Mouse (Mus musculus): ENCODE results near the gene Zfp672. TPM values are rescaled to one million over a fixed set of nuclear protein-coding genes. Genes with fewer than 3 reads are reported as not detected.

The Zfp672 gene
- total and polyA plus RNA-seq, 3 experiments: 31.2 to 38.8 (median 34.9) TPM

- Histone ChIP-seq H3K9ac (ENCODE audit: insufficient read depth, low read depth) (peak overlapping the region; percentile 98), H3K4me2 (ENCODE audit: insufficient read depth, low read depth, poor library complexity, severe bottlenecking) (peak overlapping the region; percentile 95), H3K9me3 (replicated peaks; ENCODE audit: low read length) (peaks cover 4% of the 10 kb centered on the region), H3K27me3 (replicated peaks) (no peaks in the 10 kb centered on the region), H3K4me3 (replicated peaks in 1 of 3; ENCODE audit: low read depth in 2 of 3, low read length in 2 of 3, poor library complexity in 1 of 3) (peak overlapping the region; percentile 84 to 100 (median 95)), H3K36me3 (replicated peaks in 1 of 2; ENCODE audit: control insufficient read depth in 1 of 2, insufficient read depth in 1 of 2, low read length in 1 of 2) (peaks cover 30 to 64% of the 10 kb centered on the region in 2 experiments), H3K27ac (ENCODE audit: insufficient read depth, low read depth) (peak overlapping the region; percentile 95), H3K4me1 (ENCODE audit: control insufficient read depth in 1 of 2, insufficient read depth in 2 of 2) (peaks cover 14 to 44% of the 10 kb centered on the region in 2 experiments), H3K79me2 (replicated peaks; ENCODE audit: control insufficient read depth, extremely low read depth, insufficient read depth, poor library complexity, severe bottlenecking) (peaks cover 56% of the 10 kb centered on the region)
- TF ChIP-seq CHD1 (IDR thresholded peaks at IDR 0.05; ENCODE audit: low read depth, low read length): 0 out of 2 replicates have a peak, but pooled peaks have one; percentile 80
- TF ChIP-seq ETS1 (conservative IDR thresholded peaks at IDR 0.05; ENCODE audit: low read depth, low read length): no peak
- TF ChIP-seq MYC (IDR thresholded peaks at IDR 0.05; ENCODE audit: low read depth, low read length): no peak
- DNase-seq (ENCODE audit: extremely low read depth): no peak
- dilution Hi-C loops (cut with MboI; ENCODE audit: extremely low pct_ligation_motif_present, extremely low pct_unique_long_range_greater_than_20kb, low sequenced_read_pairs) (no loop called here), in situ Hi-C loops (cut with MboI; ENCODE audit: low pct_ligation_motif_present, low pct_unique_long_range_greater_than_20kb, low sequenced_read_pairs) (loop anchor here (25.0 kb wide), 1 partner anchor 818 kb away; the partner anchor contains the start of genes Fam114a2 and Mfap3)
These were observed 248 bp downstream of the Zfp672 start for GRCm38 (mm10) chr11:58329906-58330275.

- dilution Hi-C loops (cut with MboI; ENCODE audit: extremely low pct_ligation_motif_present, extremely low pct_unique_long_range_greater_than_20kb, low sequenced_read_pairs) (no loop called here), in situ Hi-C loops (cut with MboI; ENCODE audit: low pct_ligation_motif_present, low pct_unique_long_range_greater_than_20kb, low sequenced_read_pairs) (loop anchor here (25.0 kb wide), 1 partner anchor 814 kb away; the partner anchor contains the start of genes Fam114a2 and Mfap3)
- H3K27me3 ChIP-seq (replicated peaks): no peaks in the 10 kb centered on the region
- no peak overlapping the region for H3K27ac ChIP-seq (ENCODE audit: insufficient read depth, low read depth)
- TF ChIP-seq ETS1 (conservative IDR thresholded peaks at IDR 0.05; ENCODE audit: low read depth, low read length) (no peak), CTCF (conservative IDR thresholded peaks at IDR 0.05 in 1 of 2, IDR thresholded peaks at IDR 0.05 in 1 of 2; ENCODE audit: low read depth in 2 of 2, low read length in 2 of 2) (peak in 1 of 2 experiments; percentile 50; a peak in 2 of 4 replicates)
- no peak overlapping the region for H3K4me3 ChIP-seq (replicated peaks in 1 of 3; ENCODE audit: low read depth in 2 of 3, low read length in 2 of 3, poor library complexity in 1 of 3)
- peaks cover 44% of the 10 kb centered on the region for H3K79me2 ChIP-seq (replicated peaks; ENCODE audit: control insufficient read depth, extremely low read depth, insufficient read depth, poor library complexity, severe bottlenecking)
- peaks cover 14 to 47% of the 10 kb centered on the region in 2 experiments for H3K4me1 ChIP-seq (ENCODE audit: control insufficient read depth in 1 of 2, insufficient read depth in 2 of 2)
- H3K9ac ChIP-seq (ENCODE audit: insufficient read depth, low read depth): no peak overlapping the region
- H3K4me2 ChIP-seq (ENCODE audit: insufficient read depth, low read depth, poor library complexity, severe bottlenecking): no peak overlapping the region
- H3K36me3 ChIP-seq (replicated peaks in 1 of 2; ENCODE audit: control insufficient read depth in 1 of 2, insufficient read depth in 1 of 2, low read length in 1 of 2): peaks cover 10 to 41% of the 10 kb centered on the region in 2 experiments
- peak; percentile 42 for DNase-seq (ENCODE audit: extremely low read depth)
- H3K9me3 ChIP-seq (replicated peaks; ENCODE audit: low read length): peaks cover 4% of the 10 kb centered on the region
These were observed 3.4 kb downstream of the Zfp672 start for GRCm38 (mm10) chr11:58326781-58327180.

- H3K9me3 ChIP-seq (replicated peaks; ENCODE audit: low read length): peaks cover 4% of the 10 kb centered on the region
- no peak overlapping the region for H3K4me3 ChIP-seq (replicated peaks in 1 of 3; ENCODE audit: low read depth in 2 of 3, low read length in 2 of 3, poor library complexity in 1 of 3)
- H3K79me2 ChIP-seq (replicated peaks; ENCODE audit: control insufficient read depth, extremely low read depth, insufficient read depth, poor library complexity, severe bottlenecking): peaks cover 32% of the 10 kb centered on the region
- no peaks in the 10 kb centered on the region for H3K27me3 ChIP-seq (replicated peaks)
- dilution Hi-C loops (cut with MboI; ENCODE audit: extremely low pct_ligation_motif_present, extremely low pct_unique_long_range_greater_than_20kb, low sequenced_read_pairs): no loop called here
- H3K27ac ChIP-seq (ENCODE audit: insufficient read depth, low read depth): no peak overlapping the region
- peaks cover 13 to 48% of the 10 kb centered on the region in 2 experiments for H3K4me1 ChIP-seq (ENCODE audit: control insufficient read depth in 1 of 2, insufficient read depth in 2 of 2)
- no peak for DNase-seq (ENCODE audit: extremely low read depth)
- in situ Hi-C loops (cut with MboI; ENCODE audit: low pct_ligation_motif_present, low pct_unique_long_range_greater_than_20kb, low sequenced_read_pairs): loop anchor here (25.0 kb wide), 1 partner anchor 812 kb away; the partner anchor contains the start of genes Fam114a2 and Mfap3
- H3K9ac ChIP-seq (ENCODE audit: insufficient read depth, low read depth): no peak overlapping the region
- H3K36me3 ChIP-seq (replicated peaks in 1 of 2; ENCODE audit: control insufficient read depth in 1 of 2, insufficient read depth in 1 of 2, low read length in 1 of 2): peaks cover 14 to 58% of the 10 kb centered on the region in 2 experiments
- no peak for TF ChIP-seq MAFK (IDR thresholded peaks at IDR 0.05; ENCODE audit: insufficient replicate concordance, low read length)
- no peak for TF ChIP-seq NRF1 (IDR thresholded peaks at IDR 0.05; ENCODE audit: low read depth, low read length)
- TF ChIP-seq ZC3H11A (IDR thresholded peaks at IDR 0.05; ENCODE audit: low read depth, low read length): no peak
- no peak for TF ChIP-seq BHLHE40 (IDR thresholded peaks at IDR 0.05; ENCODE audit: low read depth, low read length)
- TF ChIP-seq ZKSCAN1 (IDR thresholded peaks at IDR 0.05; ENCODE audit: borderline replicate concordance, low read depth, low read length): no peak
- TF ChIP-seq TBP (conservative IDR thresholded peaks at IDR 0.05; ENCODE audit: low read depth, low read length): no peak
- no peak overlapping the region for H3K4me2 ChIP-seq (ENCODE audit: insufficient read depth, low read depth, poor library complexity, severe bottlenecking)
These were observed 5.4 kb downstream of the Zfp672 start for GRCm38 (mm10) chr11:58324614-58325229.
